Mouse (Mus musculus): ENCODE data around the gene Akt2. TPM values are rescaled to one million over a fixed set of nuclear protein-coding genes. Genes with fewer than 3 reads are reported as not detected.

The Akt2 gene
- polyA plus RNA-seq, 1 experiment, result not detected

DNA sequence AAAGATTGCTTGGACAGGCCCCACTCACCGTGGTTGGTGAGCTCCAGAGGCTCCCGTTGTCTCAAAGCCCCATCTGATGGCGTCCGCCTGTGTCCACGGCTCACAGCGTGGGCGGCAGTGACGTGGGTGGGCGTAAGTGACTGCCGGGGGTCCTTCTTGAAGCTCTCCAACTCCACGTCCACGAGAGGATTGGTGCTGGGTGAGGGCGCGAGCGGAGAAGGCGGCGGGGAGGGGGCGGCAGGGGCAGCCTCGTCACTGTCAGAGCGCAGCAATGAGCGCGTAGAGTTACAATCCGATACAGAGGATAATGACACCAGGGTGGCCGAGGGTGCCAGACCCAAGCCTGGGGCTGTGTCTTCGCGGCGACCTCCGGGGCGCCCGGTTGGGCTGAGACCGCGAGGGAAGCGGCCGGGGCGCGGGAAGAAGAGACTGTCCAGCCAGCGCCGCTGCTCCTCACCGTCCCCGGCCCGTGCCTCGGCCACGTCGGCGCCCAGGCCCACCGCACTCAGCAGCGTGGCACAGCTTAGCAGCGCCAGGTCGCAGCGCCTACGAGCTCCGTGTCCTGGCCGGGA is 66.6 kb downstream of the Akt2 start:
- H3K4me3 ChIP-seq (ENCODE audit: insufficient read depth, low read depth, low read length), result no peak overlapping the region
- peaks cover 36% of the 10 kb centered on the region for H3K4me1 ChIP-seq (ENCODE audit: control insufficient read depth, insufficient read depth, low read length)
- WGBS, result 41% methylated on average over 53 of the region's 53 CpGs
- no peak for TF ChIP-seq CTCF (IDR thresholded peaks at IDR 0.05; ENCODE audit: insufficient read depth, low read depth, low read length)
- TF ChIP-seq POLR2A (IDR thresholded peaks at IDR 0.05; ENCODE audit: insufficient read depth, low read depth, low read length), result no peak
- H3K27ac ChIP-seq (ENCODE audit: insufficient read depth, low read depth, low read length), result no peak overlapping the region

DNA sequence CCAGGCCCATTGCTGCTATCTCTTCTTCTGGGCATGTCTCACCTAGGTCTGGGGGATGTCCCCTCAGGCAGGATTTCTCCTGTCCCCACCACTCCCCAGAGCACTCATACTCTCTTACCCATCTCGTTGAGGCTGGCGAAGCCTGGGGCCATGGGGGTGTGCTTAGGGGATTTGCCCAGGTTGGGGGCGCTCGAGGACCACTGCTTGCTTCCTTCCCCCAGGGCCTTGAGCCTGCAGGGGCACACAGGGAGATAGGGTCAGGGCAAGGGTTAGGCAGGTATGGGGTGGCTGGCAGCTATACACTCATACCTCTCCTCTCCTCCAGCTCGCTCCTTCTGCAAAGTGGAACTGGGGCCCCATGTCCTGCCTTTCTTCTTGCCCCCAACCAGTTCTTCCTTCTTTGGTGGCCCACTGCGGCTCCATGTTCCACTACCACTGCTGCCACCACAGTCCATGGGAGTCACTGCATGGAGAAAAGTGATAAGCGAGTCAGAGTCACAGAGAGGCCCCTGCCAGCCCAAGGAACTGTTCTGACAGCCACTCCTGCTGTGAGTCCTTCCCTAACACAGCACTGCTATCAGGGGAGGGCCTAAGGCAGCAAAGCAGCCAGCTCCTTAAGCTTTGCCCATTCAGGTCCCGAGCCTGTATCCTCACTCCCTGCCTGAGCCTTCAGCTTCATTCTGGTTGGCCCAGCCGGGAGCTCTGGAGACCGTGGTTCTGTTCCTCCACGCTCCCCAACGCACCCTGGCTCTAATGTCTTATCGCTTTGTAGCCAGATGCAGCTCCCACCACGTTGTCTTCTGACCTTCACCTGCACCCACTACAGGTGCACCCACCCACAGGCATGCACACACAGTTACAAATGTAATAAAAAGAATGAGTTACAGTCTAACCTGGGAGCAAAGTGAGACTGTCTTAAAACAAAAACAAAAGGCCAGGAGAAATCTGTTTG is 67.6 kb downstream of the Akt2 start:
- Histone ChIP-seq H3K27ac (ENCODE audit: insufficient read depth, low read depth, low read length) (no peak overlapping the region), H3K4me3 (ENCODE audit: insufficient read depth, low read depth, low read length) (no peak overlapping the region), H3K4me1 (ENCODE audit: control insufficient read depth, insufficient read depth, low read length) (peaks cover 41% of the 10 kb centered on the region)
- WGBS, result 66% methylated on average over 14 of the region's 14 CpGs
- no peak for TF ChIP-seq POLR2A (IDR thresholded peaks at IDR 0.05; ENCODE audit: insufficient read depth, low read depth, low read length)
- no peak for TF ChIP-seq CTCF (IDR thresholded peaks at IDR 0.05; ENCODE audit: insufficient read depth, low read depth, low read length)

DNA sequence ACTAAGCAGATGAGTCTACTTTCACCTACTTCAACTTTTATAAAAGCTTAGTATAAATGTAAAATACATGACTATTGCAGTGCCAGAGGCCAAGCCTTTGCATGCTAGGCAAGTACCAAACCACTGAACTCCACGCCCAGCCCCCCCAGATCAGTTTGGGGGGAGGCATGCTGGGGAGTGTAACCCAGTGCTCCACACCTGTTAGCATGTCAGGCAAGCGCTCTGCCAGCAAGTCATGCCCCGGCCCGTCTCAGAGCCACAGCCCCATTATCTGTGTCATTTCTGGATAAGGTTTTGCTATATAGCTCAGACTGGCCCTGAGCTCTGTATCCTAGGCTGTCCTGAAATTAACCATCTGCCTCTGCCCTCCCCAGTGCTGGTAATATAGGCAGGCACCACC is 70.7 kb downstream of the Akt2 start:
- H3K4me3 ChIP-seq (ENCODE audit: insufficient read depth, low read depth, low read length), result no peak overlapping the region
- TF ChIP-seq CTCF (IDR thresholded peaks at IDR 0.05; ENCODE audit: insufficient read depth, low read depth, low read length) (no peak), POLR2A (IDR thresholded peaks at IDR 0.05; ENCODE audit: insufficient read depth, low read depth, low read length) (no peak)
- 88% methylated on average over 4 of the region's 4 CpGs for WGBS
- peaks cover 19% of the 10 kb centered on the region; the same call in 1 of the 2 replicates for H3K4me1 ChIP-seq (ENCODE audit: control insufficient read depth, insufficient read depth, low read length)
- no peak overlapping the region for H3K27ac ChIP-seq (ENCODE audit: insufficient read depth, low read depth, low read length)

DNA sequence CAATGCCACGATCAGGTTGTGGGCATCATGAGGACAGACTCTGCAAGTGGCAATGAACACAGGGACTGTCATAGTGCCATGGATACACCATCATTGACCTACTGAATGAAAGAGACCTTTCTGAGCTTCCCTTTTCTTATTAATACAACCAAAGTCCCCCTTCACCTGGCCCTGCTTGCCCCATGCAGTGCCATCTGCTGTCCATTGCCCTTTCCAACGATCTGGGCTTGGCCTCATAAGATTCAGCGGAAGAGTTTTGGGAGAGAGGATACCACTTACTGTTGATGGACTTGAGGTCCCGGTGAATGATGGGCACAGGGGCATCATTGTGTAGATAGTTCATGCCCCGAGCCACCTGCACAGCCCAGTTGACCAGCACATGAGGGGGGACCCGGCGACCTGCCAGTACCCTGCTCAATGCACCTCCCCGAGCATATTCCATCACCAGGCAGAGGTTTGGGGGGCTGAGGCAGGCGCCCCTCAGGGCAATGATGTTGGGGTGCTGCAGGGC is 81.8 kb downstream of the Akt2 start:
- WGBS, result 23% methylated on average over 9 of the region's 9 CpGs
- no peak for TF ChIP-seq CTCF (IDR thresholded peaks at IDR 0.05; ENCODE audit: insufficient read depth, low read depth, low read length)
- no peak for TF ChIP-seq POLR2A (IDR thresholded peaks at IDR 0.05; ENCODE audit: insufficient read depth, low read depth, low read length)
- H3K27ac ChIP-seq (ENCODE audit: insufficient read depth, low read depth, low read length), result no peak overlapping the region
- H3K4me1 ChIP-seq (ENCODE audit: control insufficient read depth, insufficient read depth, low read length), result peaks cover 25% of the 10 kb centered on the region
- peak overlapping the region; percentile 82 for H3K4me3 ChIP-seq (ENCODE audit: insufficient read depth, low read depth, low read length)

DNA sequence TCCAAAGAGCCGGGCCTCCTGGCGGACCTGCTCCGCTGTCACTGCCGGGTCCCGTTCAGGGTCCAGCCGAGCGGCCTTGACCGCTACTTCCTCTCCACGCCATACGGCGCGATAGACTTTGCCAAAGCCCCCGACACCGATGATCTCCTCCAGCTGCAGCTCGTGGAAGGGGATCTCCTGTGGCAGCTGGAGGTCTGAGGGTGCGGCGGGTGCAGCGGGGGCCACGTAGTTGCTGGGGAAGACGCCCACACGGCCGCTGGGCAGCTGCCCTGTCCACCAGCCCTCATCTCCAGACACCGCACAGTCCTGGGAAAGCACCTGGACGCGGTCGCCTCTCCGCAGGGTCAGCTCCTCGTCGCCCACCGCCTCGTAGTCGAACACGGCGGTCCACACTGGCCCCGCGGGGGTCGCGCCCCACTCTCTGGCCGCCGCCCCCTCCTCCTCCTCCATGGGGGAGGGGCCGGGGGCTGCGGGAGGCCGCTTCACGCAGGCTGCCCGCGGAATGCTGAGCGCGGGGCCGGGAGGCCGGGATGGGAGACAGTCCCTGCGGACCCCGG is 82.3 kb downstream of the Akt2 start:
- TF ChIP-seq CTCF (IDR thresholded peaks at IDR 0.05; ENCODE audit: insufficient read depth, low read depth, low read length) (no peak), POLR2A (IDR thresholded peaks at IDR 0.05; ENCODE audit: insufficient read depth, low read depth, low read length) (no peak)
- peak overlapping the region; percentile 82 for H3K4me3 ChIP-seq (ENCODE audit: insufficient read depth, low read depth, low read length)
- H3K27ac ChIP-seq (ENCODE audit: insufficient read depth, low read depth, low read length), result no peak overlapping the region
- peaks cover 25% of the 10 kb centered on the region for H3K4me1 ChIP-seq (ENCODE audit: control insufficient read depth, insufficient read depth, low read length)
- under 1% methylated on average over 52 of the region's 52 CpGs for WGBS

DNA sequence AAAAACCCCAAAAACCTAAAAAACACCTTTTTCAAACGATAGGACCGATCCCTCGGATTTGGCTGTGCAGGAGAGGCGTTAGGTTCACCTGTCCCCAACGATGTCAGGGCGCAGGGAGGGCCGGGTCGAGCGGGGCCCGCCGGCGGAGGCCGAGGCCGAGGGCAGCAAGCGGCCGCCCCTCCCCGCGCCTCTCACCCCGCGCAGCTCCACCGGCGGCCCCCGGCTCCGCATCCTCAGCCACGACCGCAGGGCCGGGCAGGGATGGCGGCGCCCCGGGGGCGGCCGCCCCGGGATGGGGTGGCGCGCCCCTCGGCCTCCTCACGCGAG is 82.8 kb downstream of the Akt2 start:
- Histone ChIP-seq H3K4me1 (ENCODE audit: control insufficient read depth, insufficient read depth, low read length) (peaks cover 25% of the 10 kb centered on the region), H3K4me3 (ENCODE audit: insufficient read depth, low read depth, low read length) (peak overlapping the region; percentile 82), H3K27ac (ENCODE audit: insufficient read depth, low read depth, low read length) (no peak overlapping the region; the same call in 1 of the 2 replicates)
- under 1% methylated on average over 37 of the region's 38 CpGs for WGBS
- TF ChIP-seq CTCF (IDR thresholded peaks at IDR 0.05; ENCODE audit: insufficient read depth, low read depth, low read length) (no peak), POLR2A (IDR thresholded peaks at IDR 0.05; ENCODE audit: insufficient read depth, low read depth, low read length) (0 out of 2 replicates have a peak, but pooled peaks have one; percentile 78)

DNA sequence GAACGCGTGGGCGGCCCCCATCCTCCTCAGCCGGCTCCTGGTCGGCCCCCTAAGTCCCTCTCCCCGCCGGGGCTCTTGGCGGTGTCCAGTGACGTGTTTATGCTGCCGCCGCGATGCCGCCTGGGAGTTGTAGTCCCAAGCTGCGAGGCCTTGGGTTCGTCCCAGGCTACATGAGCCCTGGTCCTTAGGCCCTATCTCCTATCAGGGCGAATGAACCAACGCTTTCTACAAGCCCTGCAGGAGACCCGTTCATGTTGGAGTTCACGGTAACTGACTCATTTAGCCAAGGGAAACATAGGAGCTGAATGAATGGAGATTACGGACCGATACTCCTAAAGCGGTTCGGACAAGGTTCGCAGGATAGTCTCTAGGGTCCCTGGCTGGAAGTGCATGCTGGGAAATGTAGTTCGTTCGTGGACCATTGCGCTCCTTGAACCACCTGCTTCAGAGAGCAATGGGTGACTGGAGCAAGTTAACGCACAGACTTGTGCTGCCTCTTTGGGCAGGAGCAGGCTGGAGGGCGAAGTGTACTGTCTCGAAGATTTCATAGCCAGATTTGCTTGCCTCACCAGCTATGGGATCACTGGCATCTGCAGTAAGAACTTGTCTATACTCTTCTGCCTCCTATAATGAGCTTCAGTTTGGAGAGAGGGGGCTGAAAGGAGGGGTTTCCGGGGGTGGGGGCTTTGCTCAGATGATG is 83.3 kb downstream of the Akt2 start, which contains the start of gene Map3k10:
Gene Map3k10, minus strand, starts transcription at position 77 of the 700 bp plus-strand sequence.
- under 1% methylated on average over 31 of the region's 31 CpGs for WGBS
- peak within 1 kb of the TSS; percentile 82 for H3K4me3 ChIP-seq (ENCODE audit: insufficient read depth, low read depth, low read length)
- peaks cover 25% of the 10 kb centered on the region for H3K4me1 ChIP-seq (ENCODE audit: control insufficient read depth, insufficient read depth, low read length)
- peak within 1 kb of the TSS; percentile 93 for H3K27ac ChIP-seq (ENCODE audit: insufficient read depth, low read depth, low read length)
- no peak; the same call in 1 of the 2 replicates for TF ChIP-seq POLR2A (IDR thresholded peaks at IDR 0.05; ENCODE audit: insufficient read depth, low read depth, low read length)
- TF ChIP-seq CTCF (IDR thresholded peaks at IDR 0.05; ENCODE audit: insufficient read depth, low read depth, low read length), result no peak

DNA sequence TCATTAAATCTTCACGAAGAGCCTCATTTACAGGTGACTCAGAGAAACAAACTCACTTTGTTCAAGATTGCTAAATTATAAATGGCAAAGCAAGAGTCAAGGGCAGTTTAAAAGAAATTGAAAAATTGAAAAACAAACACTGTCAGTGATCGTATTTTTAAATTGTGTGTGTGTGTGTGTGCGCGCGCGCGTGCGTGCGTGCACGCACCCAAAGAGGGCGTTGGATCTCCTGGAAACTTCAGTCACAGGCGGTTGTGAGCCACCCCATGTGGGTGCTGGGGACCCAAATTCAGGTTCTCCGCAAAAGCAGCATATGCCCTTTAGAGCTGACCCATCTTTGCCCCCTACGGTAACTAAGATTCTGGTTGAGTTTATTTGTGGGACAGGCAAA is 83.9 kb downstream of the Akt2 start:
- Histone ChIP-seq H3K27ac (ENCODE audit: insufficient read depth, low read depth, low read length) (no peak overlapping the region), H3K4me1 (ENCODE audit: control insufficient read depth, insufficient read depth, low read length) (peaks cover 25% of the 10 kb centered on the region), H3K4me3 (ENCODE audit: insufficient read depth, low read depth, low read length) (no peak overlapping the region; the same call in 1 of the 2 replicates)
- TF ChIP-seq CTCF (IDR thresholded peaks at IDR 0.05; ENCODE audit: insufficient read depth, low read depth, low read length), result no peak
- TF ChIP-seq POLR2A (IDR thresholded peaks at IDR 0.05; ENCODE audit: insufficient read depth, low read depth, low read length), result no peak
- WGBS, result 35% methylated on average over 14 of the region's 14 CpGs

Measured in olfactory bulb, adult 2 months (tissue).